In genomic region chrX:79760887-79761286, GRCm38 (mm10) we compare ENCODE assay signal across 10 mouse cellular contexts.
DNase-seq lines count a peak whose midpoint lies in the region; ATAC-seq and TF ChIP-seq lines count a peak whose summit lies in the region.
"Had no signal": no experiment of that assay in that cellular context is flagged by ENCODE, and none has a peak within 500 bp of the region (broad histone marks: within the 10 kb centered on the region; RNA-seq: fewer than 3 reads in every experiment).

No protein-coding gene starts in this region.

- no peaks in the 10 kb centered on the region for H3K4me1 ChIP-seq in lung, embryonic 14.5 days (ENCODE audit: insufficient read depth)
- H3K4me1 ChIP-seq: heart, embryonic 15.5 days; lung, embryonic 15.5 days had no signal

- H3K9me3 ChIP-seq in lung, embryonic 14.5 days (ENCODE audit: low read depth, low read length), result no peaks in the 10 kb centered on the region
- H3K9me3 ChIP-seq: heart, embryonic 15.5 days; lung, embryonic 15.5 days had no signal

- no peak for TF ChIP-seq POLR2A in brain, embryonic 14.5 days (IDR thresholded peaks at IDR 0.05; ENCODE audit: borderline replicate concordance, extremely low read depth, insufficient read depth, insufficient read length, poor library complexity, severe bottlenecking)

- H3K4me2 ChIP-seq in lung, embryonic 14.5 days, result no peak overlapping the region
- H3K4me2 ChIP-seq: heart, embryonic 15.5 days; lung, embryonic 15.5 days had no signal

- no peaks in the 10 kb centered on the region for H3K36me3 ChIP-seq in lung, embryonic 14.5 days (ENCODE audit: insufficient read depth)
- H3K36me3 ChIP-seq: heart, embryonic 15.5 days; lung, embryonic 15.5 days had no signal

- H3K9ac ChIP-seq in lung, embryonic 14.5 days, result no peak overlapping the region
- H3K9ac ChIP-seq: heart, embryonic 15.5 days; lung, embryonic 15.5 days had no signal

- H3K4me3 ChIP-seq in lung, embryonic 14.5 days (ENCODE audit: low read depth, low read length), result no peak overlapping the region
- H3K4me3 ChIP-seq: heart, embryonic 15.5 days; lung, embryonic 15.5 days had no signal

- no peak overlapping the region for H3K27ac ChIP-seq in lung, embryonic 14.5 days (ENCODE audit: low read depth)
- H3K27ac ChIP-seq: heart, embryonic 15.5 days; lung, embryonic 15.5 days had no signal

- H3K27me3 ChIP-seq in lung, embryonic 14.5 days (ENCODE audit: insufficient read depth, low read length), result no peaks in the 10 kb centered on the region
- H3K27me3 ChIP-seq: heart, embryonic 15.5 days; lung, embryonic 15.5 days had no signal

- peak; percentile 1 to 23 for DNase-seq in cerebellum, postnatal 14 days
- peak; percentile 26 for DNase-seq in lung, embryonic 14.5 days
- DNase-seq in lung, postnatal 4 days, result no peak
- DNase-seq in brain, embryonic 14.5 days (ENCODE audit: low read depth), result peak; percentile 38
- peak; percentile 13 to 36 for DNase-seq in right cerebral cortex, adult 2 months (ENCODE audit: low spot score in 2 of 2)
- DNase-seq in cerebellum, adult 11 months, result no peak
- no peak for DNase-seq in spleen, postnatal 14 days (ENCODE audit: low spot score in 2 of 2)

- TF ChIP-seq CTCF in lung, embryonic 14.5 days (IDR thresholded peaks at IDR 0.05; ENCODE audit: low read depth), result peak; percentile 23; the same call in 1 of the 2 replicates
- peak; percentile 8; the same call in 1 of the 2 replicates for TF ChIP-seq CTCF in brain, embryonic 14.5 days (IDR thresholded peaks at IDR 0.05; ENCODE audit: borderline replicate concordance, extremely low read depth, insufficient read depth, insufficient read length)

- no peak for ATAC-seq in cerebellum, adult (ENCODE audit: insufficient number of reproducible peaks, low FRiP score, low TSS enrichment)
- ATAC-seq in lung, embryonic 14.5 days (ENCODE audit: insufficient read depth), result no peak

Comparison
In these comparisons a context has a peak if more than half of its experiments do, and no peak if none do; other contexts are left out.
1. DNase-seq: peak in cerebellum, postnatal 14 days (2 of 2), lung, embryonic 14.5 days (single experiment), brain, embryonic 14.5 days (single experiment) and right cerebral cortex, adult 2 months (2 of 2); none in lung, postnatal 4 days (0 of 2), cerebellum, adult 11 months (single experiment) and spleen, postnatal 14 days (0 of 2).